Mouse (Mus musculus) lung, embryonic 14.5 days (tissue): ENCODE data around the gene Il2rb. TPM values are rescaled to one million over a fixed set of nuclear protein-coding genes. Genes with fewer than 3 reads are reported as not detected.

Experiments
- ATAC-seq: fragments of 200-750 bp; cut with Nextera tagmentation; 2 replicates; pipeline ENCODE4 v1.8.0; 2017; ENCODE audit warnings: mild to moderate bottlenecking, moderate TSS enrichment, moderate library complexity; ENCODE audit not compliant: insufficient read depth
- DNase-seq: peaks from one replicate; pipeline ENCODE4 v3.0.0-alpha.2; 2015
- H3K27ac ChIP-seq: fragments of 300-500 bp; sonication (generic); 2 replicates; pipeline ENCODE4 v1.5.1; 2014; ENCODE audit warnings: low read depth, mild to moderate bottlenecking, moderate library complexity
- H3K27me3 ChIP-seq: fragments of 300-500 bp; sonication (generic); 2 replicates; pipeline ENCODE4 v1.6.1; 2014; ENCODE audit warnings: low read length, control low read depth; ENCODE audit not compliant: insufficient read depth
- H3K36me3 ChIP-seq: fragments of 300-500 bp; sonication (generic); 2 replicates; pipeline ENCODE4 v1.6.1; 2014; ENCODE audit warnings: control low read depth; ENCODE audit not compliant: insufficient read depth
- H3K4me1 ChIP-seq: fragments of 300-500 bp; sonication (generic); 2 replicates; pipeline ENCODE4 v1.6.1; 2014; ENCODE audit warnings: antibody characterized with exemption, control low read depth; ENCODE audit not compliant: insufficient read depth
- H3K4me2 ChIP-seq: fragments of 300-500 bp; sonication (generic); 2 replicates; pipeline ENCODE4 v1.6.1; 2014; ENCODE audit warnings: mild to moderate bottlenecking
- H3K4me3 ChIP-seq: fragments of 300-500 bp; sonication (generic); 2 replicates; pipeline ENCODE4 v1.5.1; 2014; ENCODE audit warnings: low read depth, low read length
- H3K9ac ChIP-seq: fragments of 300-500 bp; sonication (generic); 2 replicates; pipeline ENCODE4 v1.6.1; 2014
- H3K9me3 ChIP-seq: fragments of 300-500 bp; sonication (generic); 2 replicates; pipeline ENCODE4 v1.6.1; 2016; ENCODE audit warnings: low read depth, low read length, control low read depth
- CTCF ChIP-seq: IDR thresholded peaks from 2 replicates; pipeline ENCODE4 v1.5.1; 2016; ENCODE audit warnings: antibody characterized with exemption, low read depth
- WGBS: fragments of 180-500 bp; shearing (Covaris S2); extraction: QIAGEN DNeasy Blood & Tissue Kit; methylation state at CpG from one replicate; pipeline ENCODE4 v1.1.7; 2014; 5-methylcytosine and 5-hydroxymethylcytosine counted together
- polyA plus RNA-seq: library from polyadenylated mRNA; unstranded; fragments of >200 nt; fragmentation: Nextera tagmentation; extraction: Ambion mirVana; gene quantifications from 2 replicates; pipeline ENCODE4 v1.2.1, GENCODE M21; 2014

Gene Il2rb
- polyA plus RNA-seq, 1 experiment from 2014 or later: 0.12 TPM

DNA sequence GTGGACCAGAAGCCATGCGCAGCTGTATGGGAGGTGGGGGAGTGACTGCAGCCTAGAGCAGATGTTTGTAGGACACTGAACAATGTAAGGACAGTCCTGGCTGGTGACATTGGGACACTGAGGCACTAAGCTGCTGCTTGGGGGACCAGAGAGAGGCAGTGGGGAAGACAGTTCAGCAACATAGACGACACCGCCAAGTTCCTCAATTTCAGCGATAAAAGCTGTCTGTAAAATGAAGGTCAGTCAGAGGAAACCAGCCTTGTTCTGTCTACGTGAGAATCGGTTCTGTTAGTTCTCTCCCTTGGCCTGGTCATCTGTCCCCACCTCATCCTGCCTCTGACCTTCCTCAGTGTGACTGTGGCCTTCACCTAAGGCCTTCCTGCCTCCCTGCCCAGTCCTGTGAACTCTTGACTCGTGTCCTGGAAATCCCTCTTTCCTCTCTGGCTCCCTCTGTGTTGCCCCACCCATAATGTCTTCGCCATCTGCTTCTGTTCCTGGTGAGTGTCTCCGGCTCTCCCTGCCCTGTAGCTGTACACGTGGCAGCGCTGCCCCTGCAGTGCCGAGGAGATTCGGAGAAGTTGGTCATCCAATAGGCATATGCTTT lies 25.1 kb upstream of the Il2rb start:
- no peaks in the 10 kb centered on the region for H3K4me1 ChIP-seq
- H3K27me3 ChIP-seq: no peaks in the 10 kb centered on the region
- H3K9me3 ChIP-seq: no peaks in the 10 kb centered on the region
- no peak overlapping the region for H3K9ac ChIP-seq
- no peak overlapping the region for H3K4me2 ChIP-seq
- H3K27ac ChIP-seq: no peak overlapping the region
- ATAC-seq (no peak), DNase-seq (no peak)
- no peak for TF ChIP-seq CTCF
- 63% methylated on average over 13 of the region's 13 CpGs for WGBS
- H3K4me3 ChIP-seq: no peak overlapping the region
- peaks cover 8% of the 10 kb centered on the region; the same call in 1 of the 2 replicates for H3K36me3 ChIP-seq

DNA sequence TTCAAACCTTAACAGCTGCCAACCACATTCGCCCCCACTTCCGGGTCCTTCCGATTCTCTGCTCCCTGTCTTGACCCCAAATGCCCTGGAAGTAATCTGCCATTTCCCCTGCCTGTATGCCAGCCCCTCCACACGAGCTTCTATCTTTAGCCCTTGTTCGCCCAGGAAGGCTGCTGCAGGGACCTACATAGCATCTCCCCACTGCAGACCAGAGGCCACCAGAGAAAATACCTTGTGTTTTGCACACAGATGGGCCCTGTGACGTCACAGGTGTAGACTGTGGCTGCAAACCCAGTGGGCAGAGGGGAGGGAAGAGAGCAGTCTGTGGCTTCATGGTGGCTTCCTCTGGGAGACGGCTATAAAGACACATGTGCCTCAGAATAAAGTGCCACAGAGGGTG lies 23.1 kb upstream of the Il2rb start:
- Histone ChIP-seq H3K4me2 (no peak overlapping the region), H3K27ac (no peak overlapping the region), H3K9me3 (no peaks in the 10 kb centered on the region), H3K36me3 (no peaks in the 10 kb centered on the region), H3K9ac (no peak overlapping the region), H3K4me1 (no peaks in the 10 kb centered on the region), H3K27me3 (no peaks in the 10 kb centered on the region), H3K4me3 (no peak overlapping the region)
- ATAC-seq (no peak), DNase-seq (no peak)
- TF ChIP-seq CTCF: no peak
- 51% methylated on average over 7 of the region's 7 CpGs for WGBS

DNA sequence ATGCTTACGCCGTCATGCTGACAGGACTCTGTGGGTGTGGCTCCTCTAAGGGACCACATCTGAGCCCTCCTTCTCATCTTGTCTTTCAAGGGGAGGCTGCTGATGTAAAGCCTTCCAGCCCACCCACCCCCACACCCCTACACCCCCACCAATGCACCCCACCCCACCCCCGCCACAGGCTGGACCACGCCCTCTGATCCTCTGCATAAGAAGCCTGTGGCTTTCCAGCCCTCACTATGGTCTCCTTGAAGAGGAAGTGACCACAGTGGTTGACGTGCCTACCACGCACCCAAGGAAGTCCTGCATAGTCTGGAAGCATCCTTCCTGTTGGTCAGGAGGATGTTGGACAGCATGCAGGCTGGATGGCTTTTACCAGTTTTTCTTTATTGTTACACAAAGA lies 20.7 kb upstream of the Il2rb start:
- H3K27ac ChIP-seq: no peak overlapping the region
- 74% methylated on average over 6 of the region's 6 CpGs for WGBS
- no peaks in the 10 kb centered on the region for H3K9me3 ChIP-seq
- no peaks in the 10 kb centered on the region for H3K36me3 ChIP-seq
- H3K4me3 ChIP-seq: no peak overlapping the region
- no peak overlapping the region for H3K9ac ChIP-seq
- DNase-seq (no peak), ATAC-seq (no peak)
- no peaks in the 10 kb centered on the region for H3K27me3 ChIP-seq
- TF ChIP-seq CTCF: no peak
- H3K4me1 ChIP-seq: no peaks in the 10 kb centered on the region
- H3K4me2 ChIP-seq: no peak overlapping the region

DNA sequence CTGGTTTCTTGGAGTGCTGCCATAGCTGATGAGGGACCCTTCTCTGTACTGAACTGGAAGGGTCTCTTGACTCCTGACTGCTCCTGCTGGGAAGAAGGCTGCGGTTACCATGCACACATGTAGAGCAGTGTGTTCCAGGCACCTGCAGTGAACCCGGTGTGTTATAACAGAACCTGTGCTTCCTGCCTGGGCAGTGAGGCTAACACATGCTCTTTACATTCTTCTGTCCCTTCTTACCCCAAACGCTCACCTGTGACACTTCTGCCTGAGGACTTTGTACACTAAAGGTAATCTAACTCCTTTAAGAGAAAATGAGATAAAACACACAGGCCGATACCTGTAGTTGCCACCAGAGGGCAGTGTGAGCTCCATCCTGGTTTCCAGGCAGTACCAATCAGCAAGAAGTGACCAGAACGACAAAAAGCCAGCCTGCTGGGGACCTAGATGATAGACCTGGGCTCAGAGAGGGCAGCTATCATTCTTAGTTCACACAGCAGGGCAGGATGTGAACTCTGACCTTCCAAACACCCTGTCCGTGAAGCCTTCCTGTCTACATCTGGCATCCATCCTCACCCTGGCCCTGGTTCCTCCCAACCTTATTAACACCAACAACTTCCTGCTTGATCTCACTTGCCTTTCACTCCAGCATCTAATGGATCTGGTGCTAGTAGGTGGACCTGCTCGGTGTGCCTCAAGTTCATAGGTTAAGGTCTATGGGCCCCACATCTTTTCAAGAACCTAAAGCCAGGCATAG lies 19.5 kb upstream of the Il2rb start:
- Histone ChIP-seq H3K9ac (no peak overlapping the region), H3K27me3 (no peaks in the 10 kb centered on the region), H3K9me3 (no peaks in the 10 kb centered on the region), H3K4me3 (no peak overlapping the region), H3K27ac (no peak overlapping the region), H3K36me3 (no peaks in the 10 kb centered on the region), H3K4me1 (0 out of 2 replicates have a peak, but pooled peaks cover 3% of the 10 kb centered on the region), H3K4me2 (no peak overlapping the region)
- DNase-seq (peak; percentile 91), ATAC-seq (peak; percentile 50)
- peak; percentile 96 for TF ChIP-seq CTCF
- 24% methylated on average over 7 of the region's 7 CpGs for WGBS

DNA sequence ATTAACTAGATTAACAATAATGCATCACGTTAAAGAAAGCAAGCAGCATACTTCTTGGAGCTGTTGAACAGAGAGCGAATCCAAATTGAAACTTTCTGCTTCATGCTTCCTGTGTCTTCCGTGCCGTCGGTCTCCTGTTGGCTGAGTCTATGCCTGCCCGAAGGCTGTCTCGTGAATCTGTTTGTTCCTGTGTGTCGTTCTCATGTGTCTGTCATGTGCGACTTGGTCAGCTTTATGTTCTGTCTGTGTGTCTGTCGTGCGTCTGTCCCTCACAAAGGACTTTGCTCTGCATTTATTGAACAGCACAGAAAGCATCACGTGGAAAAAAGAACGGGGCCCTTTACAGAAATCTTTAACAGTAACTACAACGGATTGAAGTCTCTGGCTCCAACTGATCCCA lies 17.9 kb upstream of the Il2rb start:
- H3K36me3 ChIP-seq: no peaks in the 10 kb centered on the region
- no peak overlapping the region for H3K4me3 ChIP-seq
- ATAC-seq: no peak
- no peak overlapping the region for H3K4me2 ChIP-seq
- H3K27me3 ChIP-seq: no peaks in the 10 kb centered on the region
- no peak for TF ChIP-seq CTCF
- H3K9ac ChIP-seq: no peak overlapping the region
- WGBS: 79% methylated on average over 14 of the region's 14 CpGs
- H3K4me1 ChIP-seq: 0 out of 2 replicates have a peak, but pooled peaks cover 3% of the 10 kb centered on the region
- no peak overlapping the region for H3K27ac ChIP-seq
- DNase-seq: no peak
- no peaks in the 10 kb centered on the region for H3K9me3 ChIP-seq

DNA sequence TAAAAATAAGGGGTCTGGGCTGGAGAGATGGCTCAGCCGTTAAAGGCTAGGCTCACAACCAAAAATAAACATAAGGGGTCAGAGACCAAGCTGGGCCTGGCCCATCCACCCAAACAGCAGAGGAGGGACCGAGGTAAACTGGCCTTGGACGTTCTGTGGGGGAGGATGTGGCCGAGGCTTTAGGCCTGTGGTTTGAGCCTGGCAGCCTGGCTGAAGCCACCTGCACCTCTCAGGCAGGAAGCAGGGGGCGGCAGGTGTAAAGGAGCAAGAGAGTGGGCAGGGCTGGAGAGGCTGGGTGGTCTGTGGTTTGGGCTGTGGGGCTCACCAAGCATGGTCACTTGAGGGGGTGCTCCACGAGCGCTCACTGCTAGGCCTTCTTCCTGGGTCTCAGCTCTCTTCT lies 16.9 kb upstream of the Il2rb start:
- Histone ChIP-seq H3K9me3 (no peaks in the 10 kb centered on the region), H3K4me1 (0 out of 2 replicates have a peak, but pooled peaks cover 3% of the 10 kb centered on the region), H3K27me3 (no peaks in the 10 kb centered on the region), H3K36me3 (no peaks in the 10 kb centered on the region), H3K4me3 (no peak overlapping the region), H3K9ac (no peak overlapping the region), H3K4me2 (no peak overlapping the region), H3K27ac (no peak overlapping the region)
- no peak for ATAC-seq
- 52% methylated on average over 7 of the region's 7 CpGs for WGBS
- no peak for DNase-seq
- TF ChIP-seq CTCF: no peak

DNA sequence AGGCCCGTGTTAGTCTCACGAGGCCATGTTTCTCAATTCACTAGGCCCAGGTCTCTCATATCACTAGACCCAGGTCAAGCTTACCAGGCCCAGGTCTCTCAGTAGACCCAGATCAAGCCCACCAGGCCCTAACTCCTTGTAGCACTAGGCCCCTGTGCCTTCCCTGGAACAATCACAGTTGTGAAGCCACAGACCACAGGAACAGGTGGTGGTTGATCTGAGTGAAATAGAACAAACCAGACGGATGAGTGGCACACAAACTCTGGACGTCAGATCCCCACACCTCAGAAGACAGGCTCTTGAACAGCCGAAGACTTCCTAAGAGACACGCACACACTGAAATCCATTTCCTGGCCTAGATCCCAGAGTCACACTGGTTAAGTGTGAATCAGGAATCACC lies 15.7 kb upstream of the Il2rb start:
- WGBS: 80% methylated on average over 6 of the region's 6 CpGs
- Histone ChIP-seq H3K27ac (no peak overlapping the region), H3K4me1 (0 out of 2 replicates have a peak, but pooled peaks cover 3% of the 10 kb centered on the region), H3K36me3 (no peaks in the 10 kb centered on the region), H3K27me3 (no peaks in the 10 kb centered on the region), H3K4me2 (no peak overlapping the region), H3K4me3 (no peak overlapping the region), H3K9ac (peak overlapping the region; percentile 2; the same call in 1 of the 2 replicates), H3K9me3 (no peaks in the 10 kb centered on the region)
- no peak for ATAC-seq
- no peak for DNase-seq
- no peak for TF ChIP-seq CTCF
